Mouse (Mus musculus) brain, adult 2 months (tissue): ENCODE results near the gene Mrpl38.

Experiments
- DNase-seq: peaks from one replicate; pipeline ENCODE4 v3.0.0; 2011; ENCODE audit warnings: low read depth, low spot score

Gene Mrpl38

GRCm38 (mm10) chr11:116111067-116111466, 27.6 kb downstream of the Mrpl38 start:
- DNase-seq, result no peak

GRCm38 (mm10) chr11:116110540-116110939, 28.1 kb downstream of the Mrpl38 start:
- DNase-seq, result no peak

- no peak for DNase-seq
These were observed 28.5 kb downstream of the Mrpl38 start for GRCm38 (mm10) chr11:116110131-116110530.

GRCm38 (mm10) chr11:116109441-116110081, 29.1 kb downstream of the Mrpl38 start:
- no peak for DNase-seq

- no peak for DNase-seq
These were observed 30.1 kb downstream of the Mrpl38 start for GRCm38 (mm10) chr11:116108464-116109137.

GRCm38 (mm10) chr11:116107777-116108285, 30.8 kb downstream of the Mrpl38 start:
- DNase-seq, result no peak

GRCm38 (mm10) chr11:116106963-116107776, 31.5 kb downstream of the Mrpl38 start:
- DNase-seq, result no peak

GRCm38 (mm10) chr11:116106154-116106962, 32.3 kb downstream of the Mrpl38 start:
- DNase-seq, result no peak

GRCm38 (mm10) chr11:116105065-116105464, 33.6 kb downstream of the Mrpl38 start:
- no peak for DNase-seq

- DNase-seq, result peak; percentile 67
These were observed 34.5 kb downstream of the Mrpl38 start for GRCm38 (mm10) chr11:116104006-116104646.

- DNase-seq, result no peak
These were observed 35.1 kb downstream of the Mrpl38 start for GRCm38 (mm10) chr11:116103572-116103971.

GRCm38 (mm10) chr11:116102472-116102871, 36.2 kb downstream of the Mrpl38 start:
- DNase-seq, result no peak

- no peak for DNase-seq
These were observed 36.7 kb downstream of the Mrpl38 start for GRCm38 (mm10) chr11:116101931-116102381.

- DNase-seq, result no peak
These were observed 37.8 kb downstream of the Mrpl38 start for GRCm38 (mm10) chr11:116100839-116101238.

GRCm38 (mm10) chr11:116100385-116100784, 38.3 kb downstream of the Mrpl38 start:
- no peak for DNase-seq

GRCm38 (mm10) chr11:116099462-116099861, 39.2 kb downstream of the Mrpl38 start:
- no peak for DNase-seq

- DNase-seq, result no peak
These were observed 39.8 kb downstream of the Mrpl38 start for GRCm38 (mm10) chr11:116098711-116099460.

- DNase-seq, result no peak
These were observed 42.2 kb downstream of the Mrpl38 start for GRCm38 (mm10) chr11:116096213-116097108.

- DNase-seq, result no peak
These were observed 43.1 kb downstream of the Mrpl38 start for GRCm38 (mm10) chr11:116095573-116095972.
